Mouse (Mus musculus) cerebellum, postnatal 10 days (tissue): Measurements from ENCODE around the gene Prss21.
"Not testable (repeated sequence)": the region's sequence is repeated elsewhere in the genome, so short reads cannot be mapped to it uniquely, and the experiment has no call there.

Experiments
- DNase-seq, 2 experiments: peaks; one replicate each; pipeline ENCODE4 v3.0.0; 2021; ENCODE audit warnings: mixed read lengths in 2 of 2

The Prss21 gene

GRCm38 (mm10) chr17:23868513-23868912 is 657 bp downstream of the Prss21 start:
- no peak for DNase-seq

DNA sequence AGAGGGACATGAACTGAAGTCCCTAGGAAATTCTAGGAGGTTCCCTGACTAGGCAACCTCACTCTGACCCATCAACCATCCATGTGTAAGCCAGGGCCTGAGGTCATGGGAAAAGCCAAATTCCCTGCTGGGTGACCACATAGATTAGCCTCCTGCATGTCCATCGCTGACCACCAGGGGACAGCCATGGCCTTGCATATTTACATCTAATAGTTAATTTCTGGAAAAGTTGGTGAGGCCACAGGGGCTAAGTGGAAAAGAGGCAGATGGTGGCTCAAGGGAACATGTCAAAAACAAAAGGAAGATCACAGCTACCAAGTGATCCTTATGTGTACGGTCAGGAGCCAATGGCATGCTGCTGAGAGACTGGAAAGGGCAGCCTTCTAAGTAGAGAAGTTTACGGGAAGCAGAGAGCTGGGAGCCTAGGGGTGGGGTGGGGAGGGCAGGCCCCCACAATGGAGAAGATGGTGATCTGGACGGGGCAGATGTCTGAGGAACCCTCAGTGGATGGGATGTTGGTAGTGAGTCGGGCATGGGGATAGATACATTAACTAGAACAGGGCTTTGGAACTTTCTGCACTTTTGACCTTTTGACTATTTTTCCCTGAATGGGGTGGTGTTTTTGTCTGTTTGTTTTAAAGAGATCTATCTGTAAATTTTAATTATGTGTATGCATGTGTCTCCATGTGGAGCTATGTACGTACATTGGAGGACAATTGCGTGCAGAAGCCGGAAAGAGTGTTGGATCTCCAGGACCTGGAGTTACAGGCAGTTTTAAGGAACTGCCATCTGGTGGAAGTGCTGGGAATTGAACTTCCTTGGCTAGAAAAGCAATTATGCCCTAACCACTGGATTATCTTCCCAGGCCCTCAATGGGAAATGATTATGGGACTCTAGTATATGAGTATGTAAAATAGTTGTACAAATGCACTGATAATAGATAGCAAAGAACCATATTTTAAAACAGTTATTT is 6.3 kb downstream of the Prss21 start:
- peak; percentile 75 to 80 for DNase-seq

- peak in 1 of 2 experiments; percentile 48 for DNase-seq
These were observed 8.9 kb downstream of the Prss21 start for GRCm38 (mm10) chr17:23876741-23877140.

GRCm38 (mm10) chr17:23877166-23877565 is 9.3 kb downstream of the Prss21 start:
- DNase-seq, result peak in 1 of 2 experiments; percentile 27

DNA sequence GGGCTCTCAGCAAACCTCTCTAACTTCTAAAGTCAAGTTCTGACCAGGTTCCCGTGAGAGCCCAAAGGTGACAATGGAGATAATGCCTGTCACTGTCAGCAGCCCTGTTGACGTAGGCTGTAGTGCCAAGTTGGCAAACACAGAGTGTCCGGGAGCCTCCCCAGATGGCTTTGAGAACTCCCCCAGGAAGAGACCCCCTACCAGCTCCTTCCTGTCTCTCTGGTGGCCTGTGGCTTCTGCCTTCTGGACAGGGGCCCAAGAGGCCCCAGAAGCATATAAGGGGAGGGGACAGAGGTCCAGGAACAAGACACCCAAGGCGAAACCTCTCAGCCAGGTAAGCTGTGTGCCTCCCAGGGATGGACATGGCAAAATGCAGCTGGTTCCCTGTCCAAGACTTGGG is 12.7 kb downstream of the Prss21 start, which contains the start of the genes Dcpp1 and Dcpp2:
Gene Dcpp1, plus strand, starts transcription at position 301 of the 400 bp plus-strand sequence.
Gene Dcpp2, plus strand, starts transcription at position 305 of the 400 bp plus-strand sequence.
- DNase-seq, result not testable (repeated sequence)

- DNase-seq, result not testable (repeated sequence)
These were observed 49.3 kb downstream of the Prss21 start, which contains the start of gene Dcpp3 for GRCm38 (mm10) chr17:23917158-23917557. Gene Dcpp3, plus strand, starts transcription at chr17:23917458.
